Mouse (Mus musculus): ENCODE measurements around the gene Nfkbid.

Gene Nfkbid

DNA sequence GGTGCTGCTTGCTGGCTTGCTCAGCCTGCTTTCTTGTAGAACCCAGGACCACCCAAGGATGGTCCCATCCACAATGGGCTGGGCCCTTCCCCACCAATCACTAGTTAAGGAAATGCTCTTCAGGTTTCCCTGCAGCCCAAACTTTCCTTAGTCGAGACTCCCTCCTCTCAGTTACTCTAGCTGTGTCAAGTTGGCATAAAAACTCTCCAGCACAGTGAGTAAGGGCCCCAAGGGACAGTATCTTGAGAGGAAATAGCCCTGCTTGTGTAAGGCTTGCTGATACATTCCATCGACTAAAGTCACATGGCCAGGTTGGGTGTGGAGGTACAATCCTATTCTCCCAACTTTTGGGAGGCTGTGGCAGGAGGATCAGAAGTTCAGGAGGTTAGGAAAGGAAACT lies 8.7 kb downstream of the Nfkbid start:
- DNase-seq = no peak

DNA sequence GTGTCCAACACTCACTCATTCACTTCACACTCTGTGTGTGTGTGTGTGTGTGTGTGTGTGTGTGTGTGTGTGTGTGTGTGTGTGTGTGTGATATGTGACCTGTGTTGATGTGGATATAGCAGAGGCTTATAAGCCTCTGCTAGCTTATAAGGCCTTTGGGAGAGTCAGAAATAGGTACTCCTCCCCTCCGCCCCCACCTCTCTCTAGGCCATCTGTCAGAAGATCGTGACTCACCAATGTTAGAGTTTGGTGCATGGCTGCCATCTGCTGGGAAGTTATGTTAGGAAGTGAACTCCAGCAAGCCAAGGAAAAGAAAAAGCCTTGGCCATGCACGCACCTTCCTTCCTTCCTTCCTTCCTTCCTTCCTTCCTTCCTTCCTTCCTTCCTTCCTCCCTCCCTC lies 10.3 kb downstream of the Nfkbid start:
- DNase-seq = peak; percentile 94

GRCm38 (mm10) chr7:30434238-30434637 lies 12.7 kb downstream of the Nfkbid start:
- no peak for DNase-seq

DNA sequence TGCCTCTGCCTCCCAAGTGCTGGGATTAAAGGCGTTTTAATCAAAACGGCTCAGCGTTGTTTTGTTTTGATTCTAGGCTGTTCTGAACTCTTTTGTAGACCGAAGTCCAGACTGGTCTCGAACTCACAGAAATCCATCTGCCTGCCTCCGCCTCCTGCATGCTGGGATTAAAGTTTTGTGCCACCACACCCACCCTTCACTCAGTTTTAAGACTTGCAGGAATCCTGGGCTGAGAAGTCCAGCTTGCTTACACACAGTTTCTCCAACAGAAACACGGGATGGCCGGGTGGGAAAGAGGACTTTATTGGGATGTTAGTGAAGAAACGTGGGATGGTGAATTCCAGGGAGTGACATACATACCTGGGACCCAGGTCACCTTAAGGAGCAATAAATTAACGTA lies 13.2 kb downstream of the Nfkbid start:
- DNase-seq = no peak

GRCm38 (mm10) chr7:30435156-30435555 lies 13.6 kb downstream of the Nfkbid start:
- no peak for DNase-seq

DNA sequence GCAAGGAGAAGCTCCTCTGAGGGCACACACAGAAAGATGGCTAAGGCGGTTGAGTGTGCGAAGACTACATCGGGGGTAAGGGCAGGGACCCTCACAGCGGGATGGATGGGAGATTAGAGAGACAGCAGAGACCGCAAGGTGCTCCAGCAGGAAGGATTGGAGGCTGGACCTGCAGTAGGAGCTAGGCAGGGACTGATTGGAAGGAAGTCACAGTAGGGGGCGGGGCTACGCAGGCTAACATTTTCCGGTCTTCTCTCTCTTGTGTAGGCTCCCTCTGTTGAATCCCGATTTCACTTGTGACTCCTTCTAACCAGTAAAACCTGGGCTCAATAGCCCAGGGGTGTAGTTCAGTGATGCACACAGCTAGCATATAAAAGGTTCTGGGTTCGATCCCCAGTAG lies 15.3 kb downstream of the Nfkbid start:
- no peak for DNase-seq

DNA sequence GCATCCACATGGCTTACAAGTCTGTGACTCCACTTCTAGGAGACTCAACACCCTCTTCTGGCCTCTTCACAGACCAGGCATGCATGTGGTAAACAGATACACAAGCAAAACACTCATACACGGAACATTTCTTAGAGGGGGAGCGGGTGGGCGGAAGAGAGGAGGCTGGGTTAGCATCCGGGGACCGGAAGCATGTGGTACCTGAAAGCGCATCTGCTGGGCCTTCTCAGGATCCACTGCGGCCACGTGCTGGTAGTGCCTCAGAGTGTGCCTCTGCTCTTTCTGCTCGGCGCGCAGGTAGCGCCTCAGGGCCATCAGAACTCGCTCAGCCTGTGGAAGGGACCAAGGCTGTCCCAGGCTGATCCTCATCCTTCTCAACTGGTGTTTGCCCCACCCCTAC lies 18.2 kb downstream of the Nfkbid start:
- no peak for DNase-seq

DNA sequence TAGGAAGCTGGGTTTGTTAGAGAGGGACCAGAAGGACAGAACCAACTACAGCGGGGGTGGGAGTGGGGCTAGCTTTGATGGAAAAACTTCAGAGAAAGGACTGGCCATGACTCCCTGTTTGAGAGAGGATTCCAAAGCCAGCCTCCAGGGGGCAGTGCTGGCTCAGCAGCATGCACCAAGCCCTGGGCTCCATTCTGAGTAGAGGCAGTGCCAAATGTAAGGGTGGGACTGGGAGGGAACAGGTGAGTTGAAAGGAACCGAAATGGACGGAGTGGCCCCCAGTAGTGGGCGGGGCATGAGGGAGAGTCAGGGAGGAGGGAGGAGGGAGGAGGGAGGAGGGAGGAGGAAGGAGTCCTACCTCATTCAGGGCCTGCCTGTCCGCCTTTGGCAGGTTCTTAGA lies 19.2 kb downstream of the Nfkbid start:
- peak; percentile 66 for DNase-seq

- DNase-seq = no peak
These were observed 22.2 kb downstream of the Nfkbid start for GRCm38 (mm10) chr7:30443696-30444095.

DNA sequence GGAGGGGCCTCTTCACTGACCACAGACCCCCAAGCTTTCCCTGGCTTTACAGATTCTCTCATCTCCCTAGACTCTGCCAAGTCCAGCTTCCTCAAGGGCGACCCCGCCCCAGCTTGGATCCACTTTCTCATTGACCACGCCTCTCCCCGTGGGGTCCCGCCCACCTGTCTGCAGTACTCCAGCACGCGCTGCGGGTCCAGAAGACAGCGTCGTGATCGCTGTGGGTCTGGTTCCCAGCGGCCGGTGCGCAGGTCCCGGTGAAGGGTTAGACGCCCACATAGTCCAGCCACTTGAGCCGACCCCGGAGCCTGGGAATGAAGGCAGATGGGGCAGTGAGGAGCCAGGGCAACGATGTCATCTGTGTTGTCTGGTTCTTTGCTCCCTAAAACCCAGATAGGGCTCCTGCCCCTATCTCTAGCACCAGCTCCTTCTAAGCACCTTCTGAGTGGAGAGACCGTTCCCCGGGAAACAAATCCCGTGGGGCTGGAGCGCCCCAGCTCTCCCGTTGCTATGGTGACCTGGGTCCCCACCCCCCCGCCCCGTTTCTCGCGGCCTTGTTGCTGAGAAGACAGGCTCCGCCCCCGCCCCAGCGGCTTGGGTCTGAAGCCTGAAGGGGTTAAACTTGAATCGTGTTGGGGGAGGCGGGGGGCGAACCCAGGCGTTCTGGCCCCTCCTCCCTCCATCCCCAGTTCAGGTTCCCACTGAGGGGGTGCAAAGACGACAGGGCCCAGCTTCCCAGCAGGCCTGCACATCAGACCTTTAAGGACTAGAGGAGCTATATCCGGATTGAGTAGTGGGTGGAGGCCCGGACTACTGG lies 22.8 kb downstream of the Nfkbid start:
- peak; percentile 68 for DNase-seq

DNA sequence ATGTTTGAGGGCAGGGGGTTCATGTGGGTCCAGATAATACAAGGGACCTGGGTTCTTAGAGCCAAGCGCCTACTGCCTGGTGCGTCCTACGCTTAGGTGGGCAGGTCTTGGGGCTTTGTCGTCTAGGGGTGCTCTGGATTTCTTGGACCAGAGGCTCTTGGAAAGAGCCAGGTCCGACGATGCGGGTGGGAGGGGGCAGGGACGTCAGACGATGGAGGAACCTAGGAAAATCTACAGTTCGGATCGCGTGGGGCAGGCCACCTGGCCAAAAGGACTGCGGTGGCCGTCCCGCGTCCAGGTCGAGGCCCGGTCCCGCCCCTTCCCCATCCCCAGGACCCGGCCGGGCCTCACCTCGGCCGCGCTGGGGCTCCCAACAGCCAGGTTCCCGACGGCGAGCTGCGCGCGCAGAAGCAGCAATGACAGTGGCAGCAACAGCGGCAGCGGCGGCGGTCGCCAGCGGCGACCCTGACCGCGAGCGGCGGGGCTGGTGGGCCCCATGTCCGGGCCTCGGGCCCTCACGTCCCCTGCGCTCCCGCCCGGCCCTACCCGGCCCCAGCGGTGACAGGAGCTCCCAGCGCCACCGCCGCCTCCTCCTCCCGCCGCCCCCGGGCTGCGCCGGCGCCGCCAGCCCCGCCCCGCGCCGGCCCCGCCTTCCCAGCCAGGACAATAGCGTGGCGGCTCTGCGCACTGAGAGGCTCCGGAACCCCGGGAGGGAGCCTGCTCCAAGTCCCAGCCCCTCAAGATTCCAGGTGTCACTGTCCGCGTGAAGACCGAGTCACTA lies 23.6 kb downstream of the Nfkbid start, which contains the start of gene Aplp1:
Aplp1 (minus strand) TSS at position 565 of the 781 bp plus-strand sequence.
- peak; percentile 83 for DNase-seq

DNA sequence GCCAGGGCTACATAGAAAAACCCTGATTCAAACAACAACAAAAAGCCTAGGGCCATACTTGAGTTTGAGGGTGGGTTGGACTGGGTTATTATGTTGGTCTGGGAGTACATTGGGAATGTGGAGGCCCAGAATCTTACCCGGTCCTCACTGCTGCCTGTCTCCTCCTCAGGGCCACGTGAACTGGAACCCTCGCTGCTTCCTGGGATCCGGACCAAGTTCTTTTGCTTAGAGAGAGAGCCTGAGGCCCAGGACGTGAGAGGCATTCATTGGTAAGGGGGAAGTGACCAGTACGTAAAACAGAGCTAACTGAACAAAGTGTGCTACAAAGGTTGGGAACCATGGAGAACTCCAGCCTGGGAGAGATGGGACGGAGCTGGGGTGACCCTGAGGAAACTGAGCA lies 28.7 kb downstream of the Nfkbid start:
- DNase-seq = no peak

DNA sequence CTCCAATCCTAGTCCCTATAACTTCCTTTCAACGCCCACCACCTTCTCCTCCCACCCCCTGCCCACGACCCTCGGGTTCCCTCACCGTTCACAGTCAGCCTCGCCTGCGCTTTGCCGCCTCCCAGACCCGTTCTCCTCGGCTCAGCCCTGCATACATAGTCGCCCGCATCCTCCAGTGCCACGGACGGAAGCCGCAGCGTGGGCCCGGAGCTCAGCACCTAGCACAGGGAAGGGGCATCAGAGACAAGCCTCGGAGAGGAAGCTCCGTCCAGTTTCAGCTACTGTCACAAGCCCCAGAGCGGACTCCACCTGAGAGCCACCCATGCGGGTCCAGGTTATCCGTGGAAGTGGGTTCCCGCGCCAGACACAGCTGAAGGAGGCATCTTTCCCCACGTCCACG lies 31.8 kb downstream of the Nfkbid start:
- DNase-seq = no peak

DNA sequence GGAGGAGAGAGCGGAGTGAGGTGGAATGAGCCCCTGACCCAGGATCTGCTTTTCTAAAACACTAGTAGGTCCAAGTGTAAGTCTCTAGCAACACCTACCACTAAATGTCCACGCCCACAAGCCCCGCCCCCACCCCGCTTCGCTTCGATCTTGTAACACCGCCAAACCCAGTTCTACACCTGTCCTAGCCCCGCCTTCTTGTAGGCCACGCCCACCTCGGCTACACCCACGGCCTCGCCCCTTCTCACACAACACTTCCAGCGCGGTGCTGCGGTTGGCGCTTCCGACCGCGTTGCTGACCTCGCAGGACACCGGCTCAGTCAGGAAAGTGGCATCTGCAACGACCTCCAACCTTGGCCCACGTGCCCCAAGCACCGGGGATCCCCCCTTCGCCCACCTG lies 32.2 kb downstream of the Nfkbid start:
- no peak for DNase-seq

DNA sequence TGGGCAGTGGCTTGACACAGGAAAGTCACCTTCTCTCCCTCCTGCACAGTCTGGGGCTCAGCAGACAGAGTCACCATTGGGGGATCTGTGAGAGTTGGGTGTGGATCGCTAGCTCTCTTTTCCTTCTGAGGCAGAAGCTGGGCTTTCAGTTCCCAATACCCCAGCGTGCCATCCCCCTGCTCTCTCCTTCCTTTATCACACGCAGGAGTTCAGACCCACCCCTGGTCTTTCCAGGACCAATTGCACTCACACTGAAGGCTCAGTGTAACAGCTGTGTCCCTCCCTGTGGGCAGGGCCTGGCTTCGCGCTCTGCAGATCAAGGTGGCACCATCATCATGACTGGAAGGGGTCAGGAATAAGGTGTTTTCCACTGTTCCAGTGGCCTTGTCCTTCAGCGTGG lies 32.7 kb downstream of the Nfkbid start:
- no peak for DNase-seq

GRCm38 (mm10) chr7:30456487-30456886 lies 35.0 kb downstream of the Nfkbid start:
- DNase-seq = no peak

DNA sequence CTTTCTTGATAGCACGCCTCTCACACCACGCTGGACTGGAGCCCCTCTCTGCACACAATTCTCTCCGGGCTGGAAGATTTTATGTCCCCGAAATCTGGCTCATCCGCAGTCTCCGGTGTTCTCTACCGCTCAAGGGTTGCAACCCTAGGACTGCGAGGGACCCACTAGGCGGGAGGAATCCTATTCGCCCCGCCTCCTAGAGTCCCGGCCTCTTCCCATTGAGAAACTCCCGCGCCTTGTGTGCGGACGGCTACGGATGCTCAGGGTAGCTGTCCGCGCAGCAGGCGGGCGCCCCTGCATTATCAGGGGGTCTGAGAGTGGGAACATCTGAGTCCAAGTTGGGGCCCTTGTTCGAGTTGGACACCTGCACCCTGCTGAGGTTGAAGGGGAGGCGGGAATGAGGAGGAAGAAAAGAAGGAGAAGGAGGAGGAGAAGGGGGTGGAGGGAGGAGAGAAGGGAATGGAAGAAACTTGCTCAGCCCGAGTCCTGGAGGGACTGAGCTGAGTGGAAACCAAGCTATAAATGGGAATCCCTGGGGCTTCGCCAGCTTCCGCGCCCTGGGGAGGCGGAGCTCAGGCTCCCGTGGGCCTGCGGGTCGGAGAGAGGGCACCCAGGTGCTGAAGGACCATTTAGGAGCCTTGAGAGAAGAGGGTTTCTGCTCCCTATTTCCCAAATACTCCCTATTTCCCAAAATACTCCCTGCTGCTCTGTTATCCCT lies 35.5 kb downstream of the Nfkbid start:
- DNase-seq = no peak

- DNase-seq = no peak
These were observed 36.2 kb downstream of the Nfkbid start, which contains the start of the genes Kirrel2 and Nphs1 for GRCm38 (mm10) chr7:30457629-30458330. TSS of gene Kirrel2 (minus strand) at chr7:30457690. TSS of gene Nphs1 (plus strand) at chr7:30458315.

DNA sequence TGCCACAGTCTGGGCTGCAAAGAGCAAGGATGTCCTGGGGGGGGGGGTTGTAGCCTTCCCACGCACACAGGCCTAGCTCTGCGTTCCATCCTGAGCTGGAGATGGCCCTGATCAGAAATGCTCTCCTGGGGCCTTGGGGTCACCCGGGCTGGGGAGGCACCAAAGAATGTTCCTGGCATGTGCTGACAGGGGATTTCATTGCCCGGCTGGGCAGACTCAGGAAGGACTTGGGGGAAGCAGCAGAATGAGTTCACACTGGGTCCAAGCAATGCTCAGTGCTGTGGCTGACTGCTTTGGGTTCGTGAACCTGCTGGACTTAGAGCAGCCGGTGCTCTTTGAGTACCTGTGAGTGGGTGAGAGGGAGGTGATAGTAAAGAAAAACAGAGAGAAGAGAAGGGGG lies 38.0 kb downstream of the Nfkbid start:
- DNase-seq = no peak

DNA sequence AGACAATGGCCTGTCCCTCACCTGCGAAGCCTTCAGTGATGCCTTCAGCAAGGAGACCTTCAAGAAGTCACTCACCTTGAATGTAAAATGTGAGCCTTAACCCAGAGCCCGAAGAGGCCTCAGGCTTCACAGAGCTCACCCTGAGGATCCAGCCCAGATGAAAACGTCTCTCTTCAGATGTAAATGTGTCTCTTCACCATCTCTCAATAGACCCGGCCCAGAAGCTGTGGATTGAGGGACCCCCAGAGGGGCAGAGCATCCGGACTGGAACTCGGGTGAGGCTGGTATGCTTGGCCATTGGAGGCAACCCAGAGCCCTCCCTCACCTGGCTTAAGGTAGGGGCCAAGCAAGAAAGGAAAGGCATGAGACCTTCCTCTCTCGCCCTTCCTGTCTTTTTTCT lies 42.0 kb downstream of the Nfkbid start:
- no peak for DNase-seq

DNA sequence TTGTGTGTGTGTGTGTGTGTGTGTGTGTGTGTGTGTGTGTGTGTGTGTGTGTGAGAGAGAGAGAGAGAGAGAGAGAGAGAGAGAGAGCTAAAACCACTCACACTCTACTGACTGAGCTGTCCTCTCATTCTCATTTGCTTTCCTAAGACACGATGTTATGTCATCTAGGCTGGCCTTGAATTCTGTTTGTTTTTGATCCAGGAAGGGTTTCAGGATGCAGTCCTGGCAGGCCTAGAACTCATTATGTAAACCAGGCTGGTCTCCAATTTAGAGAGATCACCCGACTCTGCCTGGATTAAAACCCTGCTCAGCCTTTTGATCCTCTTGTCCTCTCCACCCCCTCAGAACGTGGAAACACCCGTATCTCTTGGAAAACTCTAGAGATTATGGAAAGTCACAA lies 42.5 kb downstream of the Nfkbid start:
- DNase-seq = no peak

- DNase-seq = no peak
These were observed 43.3 kb downstream of the Nfkbid start for GRCm38 (mm10) chr7:30464816-30465300.

DNA sequence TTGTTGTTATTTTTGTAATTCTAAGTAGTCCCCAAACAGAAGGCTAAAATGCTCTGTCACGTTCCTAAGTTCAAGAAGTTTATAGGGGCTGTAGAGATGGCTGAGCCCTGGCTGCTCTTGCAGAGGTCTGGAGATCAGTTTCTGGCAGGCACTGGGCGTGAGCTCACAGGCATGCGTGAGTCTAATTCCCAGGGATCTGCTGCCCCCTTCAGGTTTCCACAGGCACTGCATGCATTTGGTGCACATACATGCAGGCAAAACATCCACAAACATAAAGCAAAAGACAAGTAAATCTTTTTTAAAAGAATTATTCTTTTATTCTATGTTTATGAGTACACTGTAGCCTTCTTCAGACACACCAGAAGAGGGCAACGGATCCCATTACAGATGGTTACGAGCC lies 50.9 kb downstream of the Nfkbid start:
- DNase-seq = no peak

All from cerebellum, adult 9-11 months (tissue).